Mouse (Mus musculus): ENCODE data around the gene Apoe. TPM values are rescaled to one million over a fixed set of nuclear protein-coding genes. Genes with fewer than 3 reads are reported as not detected.
A peak's percentile ranks its signal among the peaks of the same experiment; 100 is the strongest.

Gene Apoe
- polyA plus RNA-seq, 1 experiment from 2014 or later, result 515 TPM

GRCm38 (mm10) chr7:19714836-19715235 is 15.8 kb upstream of the Apoe start:
- no peaks in the 10 kb centered on the region for H3K27me3 ChIP-seq (replicated peaks)
- peak overlapping the region; percentile 100 for H3K4me3 ChIP-seq (replicated peaks)
- WGBS, result under 1% methylated on average over 39 of the region's 39 CpGs
- peaks cover 30% of the 10 kb centered on the region for H3K36me3 ChIP-seq
- peaks cover 15% of the 10 kb centered on the region for H3K4me1 ChIP-seq
- no peak for ATAC-seq (ENCODE audit: insufficient read depth, low FRiP score, low read depth)
- peak overlapping the region; percentile 80 for H3K27ac ChIP-seq
- peak overlapping the region; percentile 85 for H3K4me2 ChIP-seq
- H3K9ac ChIP-seq, result peak overlapping the region; percentile 98
- no peaks in the 10 kb centered on the region for H3K9me3 ChIP-seq

- Histone ChIP-seq H3K36me3 (peaks cover 35% of the 10 kb centered on the region), H3K27ac (no peak overlapping the region), H3K4me3 (replicated peaks) (no peak overlapping the region), H3K4me1 (peaks cover 15% of the 10 kb centered on the region), H3K27me3 (replicated peaks) (no peaks in the 10 kb centered on the region), H3K4me2 (no peak overlapping the region), H3K9me3 (no peaks in the 10 kb centered on the region), H3K9ac (no peak overlapping the region)
- no peak for ATAC-seq (ENCODE audit: insufficient read depth, low FRiP score, low read depth)
- WGBS, result 87% methylated on average over 9 of the region's 9 CpGs
These were observed 14.6 kb upstream of the Apoe start for GRCm38 (mm10) chr7:19713598-19713997.

GRCm38 (mm10) chr7:19713196-19713595 is 14.2 kb upstream of the Apoe start:
- Histone ChIP-seq H3K4me1 (peaks cover 15% of the 10 kb centered on the region), H3K27me3 (replicated peaks) (no peaks in the 10 kb centered on the region), H3K36me3 (peaks cover 38% of the 10 kb centered on the region), H3K27ac (no peak overlapping the region), H3K9me3 (no peaks in the 10 kb centered on the region), H3K4me2 (no peak overlapping the region), H3K9ac (no peak overlapping the region), H3K4me3 (replicated peaks) (no peak overlapping the region)
- no peak for ATAC-seq (ENCODE audit: insufficient read depth, low FRiP score, low read depth)
- WGBS, result 45% methylated on average over 4 of the region's 4 CpGs

- H3K4me2 ChIP-seq, result no peak overlapping the region
- 73% methylated on average over 4 of the region's 4 CpGs for WGBS
- no peak overlapping the region for H3K9ac ChIP-seq
- H3K9me3 ChIP-seq, result no peaks in the 10 kb centered on the region
- peaks cover 43% of the 10 kb centered on the region for H3K36me3 ChIP-seq
- H3K4me3 ChIP-seq (replicated peaks), result no peak overlapping the region
- ATAC-seq (ENCODE audit: insufficient read depth, low FRiP score, low read depth), result no peak
- peaks cover 15% of the 10 kb centered on the region for H3K4me1 ChIP-seq
- no peaks in the 10 kb centered on the region for H3K27me3 ChIP-seq (replicated peaks)
- H3K27ac ChIP-seq, result no peak overlapping the region
These were observed 13.4 kb upstream of the Apoe start for GRCm38 (mm10) chr7:19712414-19712813.

- H3K27me3 ChIP-seq (replicated peaks), result no peaks in the 10 kb centered on the region
- H3K36me3 ChIP-seq, result peaks cover 43% of the 10 kb centered on the region
- no peaks in the 10 kb centered on the region for H3K9me3 ChIP-seq
- H3K4me3 ChIP-seq (replicated peaks), result no peak overlapping the region
- H3K4me2 ChIP-seq, result no peak overlapping the region
- H3K27ac ChIP-seq, result no peak overlapping the region
- peaks cover 9% of the 10 kb centered on the region; the same call in 1 of the 2 replicates for H3K4me1 ChIP-seq
- no peak for ATAC-seq (ENCODE audit: insufficient read depth, low FRiP score, low read depth)
- 87% methylated on average over 10 of the region's 10 CpGs for WGBS
- H3K9ac ChIP-seq, result no peak overlapping the region
These were observed 11.7 kb upstream of the Apoe start for GRCm38 (mm10) chr7:19710650-19711049.

GRCm38 (mm10) chr7:19705271-19705670 is 6.3 kb upstream of the Apoe start:
- peaks cover 12% of the 10 kb centered on the region; the same call in 1 of the 2 replicates for H3K4me1 ChIP-seq
- no peak overlapping the region for H3K4me2 ChIP-seq
- H3K9ac ChIP-seq, result no peak overlapping the region
- no peak overlapping the region for H3K27ac ChIP-seq
- no peaks in the 10 kb centered on the region for H3K9me3 ChIP-seq
- no peak overlapping the region for H3K4me3 ChIP-seq (replicated peaks)
- ATAC-seq (ENCODE audit: insufficient read depth, low FRiP score, low read depth), result no peak
- no peaks in the 10 kb centered on the region for H3K27me3 ChIP-seq (replicated peaks)
- 96% methylated on average over 7 of the region's 7 CpGs for WGBS
- peaks cover 42% of the 10 kb centered on the region for H3K36me3 ChIP-seq

GRCm38 (mm10) chr7:19704475-19704874 is 5.5 kb upstream of the Apoe start:
- H3K4me2 ChIP-seq, result no peak overlapping the region
- H3K4me1 ChIP-seq, result peaks cover 17% of the 10 kb centered on the region
- no peak overlapping the region for H3K4me3 ChIP-seq (replicated peaks)
- H3K27me3 ChIP-seq (replicated peaks), result no peaks in the 10 kb centered on the region
- no peak overlapping the region for H3K27ac ChIP-seq
- H3K9me3 ChIP-seq, result no peaks in the 10 kb centered on the region
- H3K9ac ChIP-seq, result no peak overlapping the region
- H3K36me3 ChIP-seq, result peaks cover 37% of the 10 kb centered on the region
- no peak for ATAC-seq (ENCODE audit: insufficient read depth, low FRiP score, low read depth)
- WGBS, result 85% methylated on average over 4 of the region's 4 CpGs

GRCm38 (mm10) chr7:19702859-19703555 is 4.0 kb upstream of the Apoe start:
- Histone ChIP-seq H3K4me2 (no peak overlapping the region), H3K36me3 (peaks cover 25% of the 10 kb centered on the region), H3K4me3 (replicated peaks) (no peak overlapping the region), H3K27ac (no peak overlapping the region), H3K27me3 (replicated peaks) (no peaks in the 10 kb centered on the region), H3K9me3 (no peaks in the 10 kb centered on the region), H3K4me1 (peaks cover 31% of the 10 kb centered on the region), H3K9ac (no peak overlapping the region)
- 88% methylated on average over 16 of the region's 16 CpGs for WGBS
- no peak for ATAC-seq (ENCODE audit: insufficient read depth, low FRiP score, low read depth)

GRCm38 (mm10) chr7:19701069-19701761 is 2.2 kb upstream of the Apoe start:
- Histone ChIP-seq H3K9ac (no peak overlapping the region), H3K27me3 (replicated peaks) (no peaks in the 10 kb centered on the region), H3K36me3 (peaks cover 20% of the 10 kb centered on the region), H3K27ac (peak overlapping the region; percentile 65; the same call in 1 of the 2 replicates), H3K4me3 (replicated peaks) (no peak overlapping the region), H3K4me1 (peaks cover 31% of the 10 kb centered on the region), H3K4me2 (peak overlapping the region; percentile 26), H3K9me3 (no peaks in the 10 kb centered on the region)
- peak; percentile 85 for ATAC-seq (ENCODE audit: insufficient read depth, low FRiP score, low read depth)
- 33% methylated on average over 21 of the region's 22 CpGs for WGBS

GRCm38 (mm10) chr7:19700299-19701068 is 1.5 kb upstream of the Apoe start:
- Histone ChIP-seq H3K27me3 (replicated peaks) (no peaks in the 10 kb centered on the region), H3K9me3 (no peaks in the 10 kb centered on the region), H3K4me3 (replicated peaks) (no peak overlapping the region), H3K27ac (peak overlapping the region; percentile 65), H3K36me3 (peaks cover 20% of the 10 kb centered on the region), H3K4me2 (peak overlapping the region; percentile 26), H3K4me1 (peaks cover 31% of the 10 kb centered on the region), H3K9ac (no peak overlapping the region)
- 58% methylated on average over 12 of the region's 12 CpGs for WGBS
- ATAC-seq (ENCODE audit: insufficient read depth, low FRiP score, low read depth), result no peak

- H3K27me3 ChIP-seq (replicated peaks), result no peaks in the 10 kb centered on the region
- H3K27ac ChIP-seq, result no peak overlapping the region
- H3K9me3 ChIP-seq, result no peaks in the 10 kb centered on the region
- peaks cover 20% of the 10 kb centered on the region for H3K36me3 ChIP-seq
- H3K4me2 ChIP-seq, result no peak overlapping the region
- H3K4me1 ChIP-seq, result peaks cover 34% of the 10 kb centered on the region
- 82% methylated on average over 4 of the region's 4 CpGs for WGBS
- H3K9ac ChIP-seq, result no peak overlapping the region
- no peak for ATAC-seq (ENCODE audit: insufficient read depth, low FRiP score, low read depth)
- H3K4me3 ChIP-seq (replicated peaks), result no peak overlapping the region
These were observed 800 bp upstream of the Apoe start for GRCm38 (mm10) chr7:19699827-19700148.

Data from stomach, embryonic 15.5 days (tissue).